Mouse (Mus musculus): Measurements from ENCODE around the gene Atrn. TPM values are rescaled to one million over a fixed set of nuclear protein-coding genes. Genes with fewer than 3 reads are reported as not detected.

Gene Atrn
- polyA plus RNA-seq, 1 experiment from 2014 or later, result 11.7 TPM

- ATAC-seq (ENCODE audit: low read depth), result no peak
- Histone ChIP-seq H3K27me3 (peaks cover 51% of the 10 kb centered on the region), H3K27ac (replicated peaks) (no peak overlapping the region), H3K4me1 (replicated peaks) (peaks cover 18% of the 10 kb centered on the region), H3K36me3 (no peaks in the 10 kb centered on the region), H3K9ac (no peak overlapping the region), H3K4me3 (no peak overlapping the region), H3K4me2 (no peak overlapping the region), H3K9me3 (no peaks in the 10 kb centered on the region)
- 66% methylated on average over 6 of the region's 6 CpGs for WGBS
Observed at GRCm38 (mm10) chr2:131060784-131061183, 154.5 kb downstream of the Atrn start.

- no peak for ATAC-seq (ENCODE audit: low read depth)
- Histone ChIP-seq H3K27me3 (peaks cover 50% of the 10 kb centered on the region), H3K9me3 (no peaks in the 10 kb centered on the region), H3K36me3 (no peaks in the 10 kb centered on the region), H3K9ac (no peak overlapping the region), H3K4me3 (no peak overlapping the region), H3K4me2 (no peak overlapping the region), H3K4me1 (replicated peaks) (peaks cover 14% of the 10 kb centered on the region), H3K27ac (replicated peaks) (no peak overlapping the region)
- WGBS, result 78% methylated on average over 5 of the region's 5 CpGs
Observed at GRCm38 (mm10) chr2:131061607-131062006, 155.3 kb downstream of the Atrn start.

DNA sequence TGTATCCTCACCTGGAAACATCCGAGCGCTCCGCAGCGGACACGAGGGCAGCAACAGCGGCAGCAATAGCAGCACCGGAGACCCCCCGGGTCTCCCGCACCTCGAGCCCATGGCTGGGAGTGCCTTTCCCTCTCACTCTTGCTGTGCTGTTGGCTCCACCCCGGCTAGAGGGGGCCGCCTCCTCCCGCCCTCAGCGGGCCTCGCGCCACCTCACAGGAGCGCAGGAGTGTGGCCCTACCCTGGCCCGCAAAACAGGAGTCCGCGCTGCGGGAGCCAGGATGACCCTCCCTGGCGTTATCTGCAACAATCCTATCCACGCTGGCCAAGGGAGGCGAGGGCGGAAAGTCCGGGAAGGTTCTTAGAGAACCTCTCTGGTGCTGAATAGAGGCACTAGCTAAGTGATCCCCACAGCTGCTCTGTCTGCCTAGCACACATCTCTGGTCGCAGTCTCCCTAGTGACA is 157.1 kb downstream of the Atrn start, which contains the start of gene Adam33:
TSS of gene Adam33 (minus strand) at position 411 of the 461 bp plus-strand sequence.
- ATAC-seq (ENCODE audit: low read depth), result no peak
- H3K4me3 ChIP-seq, result peak within 1 kb of the TSS; percentile 28

GRCm38 (mm10) chr2:131066342-131066741 is 160.0 kb downstream of the Atrn start:
- Histone ChIP-seq H3K9me3 (no peaks in the 10 kb centered on the region), H3K4me2 (no peak overlapping the region), H3K27me3 (peaks cover 41% of the 10 kb centered on the region), H3K36me3 (no peaks in the 10 kb centered on the region), H3K4me3 (no peak overlapping the region), H3K27ac (replicated peaks) (no peak overlapping the region), H3K4me1 (replicated peaks) (peaks cover 8% of the 10 kb centered on the region; the same call in 1 of the 2 replicates), H3K9ac (no peak overlapping the region)
- WGBS, result 69% methylated on average over 9 of the region's 9 CpGs
- ATAC-seq (ENCODE audit: low read depth), result no peak

More for the DNA sequence above, 157.1 kb downstream of the Atrn start, which contains the start of gene Adam33:
- Histone ChIP-seq H3K9ac (peak within 1 kb of the TSS; percentile 55), H3K4me1 (replicated peaks) (peaks cover 14% of the 10 kb centered on the region), H3K27me3 (peaks cover 45% of the 10 kb centered on the region), H3K36me3 (no peaks in the 10 kb centered on the region), H3K9me3 (no peaks in the 10 kb centered on the region), H3K4me2 (peak within 1 kb of the TSS; percentile 55), H3K27ac (replicated peaks) (no peak within 1 kb of the TSS)
- WGBS, result 2% methylated on average over 20 of the region's 27 CpGs

- H3K4me1 ChIP-seq (replicated peaks), result peaks cover 8% of the 10 kb centered on the region; the same call in 1 of the 2 replicates
- peaks cover 30% of the 10 kb centered on the region for H3K27me3 ChIP-seq
- H3K27ac ChIP-seq (replicated peaks), result no peak overlapping the region
- 63% methylated on average over 6 of the region's 6 CpGs for WGBS
- no peak overlapping the region for H3K9ac ChIP-seq
- no peak for ATAC-seq (ENCODE audit: low read depth)
- no peaks in the 10 kb centered on the region for H3K9me3 ChIP-seq
- no peak overlapping the region for H3K4me3 ChIP-seq
- H3K4me2 ChIP-seq, result no peak overlapping the region
- no peaks in the 10 kb centered on the region for H3K36me3 ChIP-seq
Observed at GRCm38 (mm10) chr2:131067481-131067880, 161.2 kb downstream of the Atrn start.

- no peaks in the 10 kb centered on the region for H3K36me3 ChIP-seq
- no peak for ATAC-seq (ENCODE audit: low read depth)
Observed at GRCm38 (mm10) chr2:131072536-131072935, 166.2 kb downstream of the Atrn start.

More at GRCm38 (mm10) chr2:131072536-131072935, 166.2 kb downstream of the Atrn start:
- Histone ChIP-seq H3K27me3 (no peaks in the 10 kb centered on the region), H3K27ac (replicated peaks) (no peak overlapping the region), H3K9ac (no peak overlapping the region), H3K4me3 (no peak overlapping the region), H3K4me1 (replicated peaks) (no peaks in the 10 kb centered on the region), H3K4me2 (no peak overlapping the region), H3K9me3 (no peaks in the 10 kb centered on the region)
- WGBS, result 88% methylated on average over 10 of the region's 10 CpGs

Small RNA genes within 50 kb of the gene (microRNA-seq; reads per million reads assigned to microRNA genes)
- not detected for gene Mir6973b

Other genes starting within 250 kb of the Atrn start
- 64.6 and 72.3 TPM in 2 replicates for gene Ddrgk1, start 241.8 kb upstream of the Atrn start, polyA plus RNA-seq (2015; fragmentation: Nextera tagmentation; extraction: Ambion mirVana)
- 121 and 134 TPM in 2 replicates for gene Itpa, start 238.9 kb upstream of the Atrn start, polyA plus RNA-seq (2015; fragmentation: Nextera tagmentation; extraction: Ambion mirVana)
- gene Slc4a11, start 209.0 kb upstream of the Atrn start, polyA plus RNA-seq (2015; fragmentation: Nextera tagmentation; extraction: Ambion mirVana), result 0.56 and 0.74 TPM in 2 replicates
- 96.5 and 102 TPM in 2 replicates for gene 4930402H24Rik, start 89 bp upstream of the Atrn start, polyA plus RNA-seq (2015; fragmentation: Nextera tagmentation; extraction: Ambion mirVana)
- gene Gfra4, start 136.6 kb downstream of the Atrn start, polyA plus RNA-seq (2015; fragmentation: Nextera tagmentation; extraction: Ambion mirVana), result 21.3 and 21.8 TPM in 2 replicates
- 0.59 and 1.3 TPM in 2 replicates for gene Adam33, start 157.3 kb downstream of the Atrn start, polyA plus RNA-seq (2015; fragmentation: Nextera tagmentation; extraction: Ambion mirVana)
- gene Siglec1, start 180.3 kb downstream of the Atrn start, polyA plus RNA-seq (2015; fragmentation: Nextera tagmentation; extraction: Ambion mirVana), result 0.13 and 0.36 TPM in 2 replicates
- gene Hspa12b, start 220.8 kb downstream of the Atrn start, polyA plus RNA-seq (2015; fragmentation: Nextera tagmentation; extraction: Ambion mirVana), result 5.1 and 6.0 TPM in 2 replicates
- gene Gm11037, start 227.0 kb downstream of the Atrn start, polyA plus RNA-seq (2015; fragmentation: Nextera tagmentation; extraction: Ambion mirVana), result not detected in 2 replicates

Measured in neural tube, embryonic 13.5 days (tissue).